Comparison of ENCODE assay signal across 9 mouse cellular contexts in the genomic region with DNA sequence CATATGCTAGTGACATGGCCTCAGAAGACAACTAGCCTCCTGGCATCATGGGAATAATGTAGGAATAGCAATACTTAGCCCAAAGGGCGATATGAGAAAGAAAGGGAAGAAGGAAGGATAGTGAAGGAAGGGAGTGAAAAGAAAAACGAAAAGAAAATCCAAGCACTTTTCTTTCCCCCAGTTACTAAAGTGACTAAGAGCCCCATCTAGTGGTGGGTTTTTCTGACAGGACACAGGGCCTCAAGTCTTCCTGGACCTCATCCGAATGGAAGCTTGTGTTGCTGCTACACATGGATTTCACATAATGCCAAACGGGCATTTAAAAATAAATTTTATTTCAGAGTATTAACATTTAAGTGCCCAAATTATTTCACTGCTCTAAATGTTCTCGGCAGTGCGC. TPM values are rescaled to one million over a fixed set of nuclear protein-coding genes. Genes with fewer than 3 reads are reported as not detected.
DNase-seq lines count a peak whose midpoint lies in the region; ATAC-seq and TF ChIP-seq lines count a peak whose summit lies in the region.
"Had no signal": no experiment of that assay in that cellular context is flagged by ENCODE, and none has a peak within 500 bp of the region (broad histone marks: within the 10 kb centered on the region; RNA-seq: fewer than 3 reads in every experiment).

No protein-coding gene starts in this region.

- DNase-seq in forebrain, postnatal 0 days = peak; percentile 63
- no peak for DNase-seq in forebrain, embryonic 11.5 days (ENCODE audit: low spot score)
- DNase-seq in liver, embryonic 14.5 days (ENCODE audit: low read depth in 3 of 3, low spot score in 3 of 3) = peak in 2 of 3 experiments; percentile 30 to 31
- peak; percentile 47 for DNase-seq in R1 (ENCODE audit: low read depth, low spot score)
- DNase-seq in frontal cortex, postnatal 36 days (ENCODE audit: low spot score in 2 of 2) = peak; percentile 30 to 56
- peak; percentile 71 for DNase-seq in lung, postnatal 36 days
- no peak for DNase-seq in urinary bladder, adult 2 months (ENCODE audit: low spot score)

- no peak overlapping the region for H3K9ac ChIP-seq in forebrain, postnatal 0 days
- no peak overlapping the region for H3K9ac ChIP-seq in forebrain, embryonic 11.5 days (ENCODE audit: low read length)
- H3K9ac ChIP-seq in liver, embryonic 14.5 days (replicated peaks) = no peak overlapping the region
- H3K9ac ChIP-seq in liver, embryonic 12.5 days = no peak overlapping the region
- H3K9ac ChIP-seq: neural tube, embryonic 12.5 days had no signal

- H3K4me1 ChIP-seq in forebrain, postnatal 0 days (ENCODE audit: insufficient read depth) = no peaks in the 10 kb centered on the region
- H3K4me1 ChIP-seq in forebrain, embryonic 11.5 days (replicated peaks; ENCODE audit: control insufficient read depth, insufficient read depth, low read length) = no peaks in the 10 kb centered on the region
- no peaks in the 10 kb centered on the region for H3K4me1 ChIP-seq in liver, embryonic 14.5 days (replicated peaks; ENCODE audit: control insufficient read depth in 2 of 2, insufficient read depth in 2 of 2, low read length in 1 of 2)
- H3K4me1 ChIP-seq in liver, embryonic 12.5 days = no peaks in the 10 kb centered on the region
- H3K4me1 ChIP-seq: neural tube, embryonic 12.5 days had no signal

- no peak overlapping the region for H3K4me3 ChIP-seq in forebrain, postnatal 0 days (ENCODE audit: low read depth, low read length)
- H3K4me3 ChIP-seq in forebrain, embryonic 11.5 days (ENCODE audit: low read depth, low read length) = no peak overlapping the region
- H3K4me3 ChIP-seq in liver, embryonic 14.5 days (ENCODE audit: insufficient read depth in 1 of 2, low read depth in 2 of 2, low read length in 2 of 2) = no peak overlapping the region
- no peak overlapping the region for H3K4me3 ChIP-seq in liver, embryonic 12.5 days
- H3K4me3 ChIP-seq: neural tube, embryonic 12.5 days had no signal

- H3K36me3 ChIP-seq in forebrain, postnatal 0 days (ENCODE audit: insufficient read depth) = peaks cover 3% of the 10 kb centered on the region; the same call in 1 of the 2 replicates
- H3K36me3 ChIP-seq in forebrain, embryonic 11.5 days (ENCODE audit: control insufficient read depth, insufficient read depth, low read length) = no peaks in the 10 kb centered on the region
- H3K36me3 ChIP-seq in liver, embryonic 14.5 days (replicated peaks; ENCODE audit: control insufficient read depth, insufficient read depth, low read depth) = no peaks in the 10 kb centered on the region
- peaks cover 12% of the 10 kb centered on the region for H3K36me3 ChIP-seq in liver, embryonic 12.5 days

- no peaks in the 10 kb centered on the region for H3K27me3 ChIP-seq in forebrain, postnatal 0 days (ENCODE audit: insufficient read depth, low read length)
- no peaks in the 10 kb centered on the region for H3K27me3 ChIP-seq in forebrain, embryonic 11.5 days (ENCODE audit: control insufficient read depth, insufficient read depth, low read length)
- no peaks in the 10 kb centered on the region for H3K27me3 ChIP-seq in liver, embryonic 14.5 days (ENCODE audit: control insufficient read depth, insufficient read depth, low read length)
- H3K27me3 ChIP-seq in liver, embryonic 12.5 days (replicated peaks) = no peaks in the 10 kb centered on the region
- H3K27me3 ChIP-seq: neural tube, embryonic 12.5 days had no signal

- H3K4me2 ChIP-seq in forebrain, postnatal 0 days (ENCODE audit: low read depth) = no peak overlapping the region
- H3K4me2 ChIP-seq in forebrain, embryonic 11.5 days (ENCODE audit: low read depth, low read length, severe bottlenecking) = no peak overlapping the region
- no peak overlapping the region for H3K4me2 ChIP-seq in liver, embryonic 14.5 days (ENCODE audit: low read depth)
- no peak overlapping the region for H3K4me2 ChIP-seq in liver, embryonic 12.5 days
- H3K4me2 ChIP-seq: neural tube, embryonic 12.5 days had no signal

- peak; percentile 71 for TF ChIP-seq CTCF in forebrain, postnatal 0 days (IDR thresholded peaks at IDR 0.05; ENCODE audit: low read depth)
- TF ChIP-seq CTCF in liver, embryonic 14.5 days (IDR thresholded peaks at IDR 0.05; ENCODE audit: low read depth) = peak; percentile 72

- H3K27ac ChIP-seq in forebrain, postnatal 0 days (ENCODE audit: low read depth, low read length) = no peak overlapping the region
- no peak overlapping the region for H3K27ac ChIP-seq in forebrain, embryonic 11.5 days (ENCODE audit: low read depth, low read length)
- H3K27ac ChIP-seq in liver, embryonic 14.5 days = no peak overlapping the region
- H3K27ac ChIP-seq in liver, embryonic 12.5 days = no peak overlapping the region
- H3K27ac ChIP-seq: neural tube, embryonic 12.5 days had no signal

- no peaks in the 10 kb centered on the region for H3K9me3 ChIP-seq in forebrain, postnatal 0 days (ENCODE audit: low read length)
- H3K9me3 ChIP-seq in forebrain, embryonic 11.5 days (ENCODE audit: control insufficient read depth, low read length) = no peaks in the 10 kb centered on the region
- H3K9me3 ChIP-seq in liver, embryonic 14.5 days (ENCODE audit: control insufficient read depth, low read length) = no peaks in the 10 kb centered on the region
- H3K9me3 ChIP-seq in liver, embryonic 12.5 days (replicated peaks) = no peaks in the 10 kb centered on the region
- H3K9me3 ChIP-seq: neural tube, embryonic 12.5 days had no signal

- ATAC-seq in forebrain, postnatal 0 days = no peak
- ATAC-seq in forebrain, embryonic 11.5 days (replicated peaks; ENCODE audit: low FRiP score) = no peak
- no peak for ATAC-seq in liver, embryonic 14.5 days (ENCODE audit: insufficient read depth)
- no peak for ATAC-seq in liver, embryonic 12.5 days

- no peak for TF ChIP-seq EP300 in liver, embryonic 14.5 days (IDR thresholded peaks at IDR 0.05; ENCODE audit: low read depth)

- WGBS in forebrain, postnatal 0 days = 52% methylated on average over 6 of the region's 6 CpGs
- WGBS in forebrain, embryonic 11.5 days = 60% methylated on average over 6 of the region's 6 CpGs
- 37% methylated on average over 6 of the region's 6 CpGs for WGBS in liver, embryonic 14.5 days (ENCODE audit: insufficient replicate concordance)
- WGBS in liver, embryonic 12.5 days (ENCODE audit: insufficient replicate concordance) = 43% methylated on average over 6 of the region's 6 CpGs

RNA-seq across cellular contexts. Expression of a gene that starts 14.4 kb away (rescaled TPM):
- total RNA-seq in forebrain, postnatal 0 days (2014; rRNA removed) = 9.2 and 10.5 TPM in 2 replicates
- 4.2 and 8.1 TPM in 2 replicates for polyA plus RNA-seq in forebrain, postnatal 0 days (2015; fragmentation: Nextera tagmentation; extraction: Ambion mirVana)
- polyA plus RNA-seq in forebrain, embryonic 11.5 days (2014; fragmentation: Nextera tagmentation; extraction: Ambion mirVana) = 40.5 and 46.0 TPM in 2 replicates
- 2.1 and 2.6 TPM in 2 replicates for polyA plus RNA-seq in liver, embryonic 14.5 days (2012; rRNA removed)
- polyA plus RNA-seq in liver, embryonic 14.5 days (2014; fragmentation: Nextera tagmentation; extraction: Ambion mirVana) = 4.8 and 6.2 TPM in 2 replicates
- 11.2 and 12.9 TPM in 2 replicates for polyA plus RNA-seq in liver, embryonic 12.5 days (2016; fragmentation: Nextera tagmentation; extraction: Ambion mirVana)
- 3.7 and 5.3 TPM in 2 replicates for polyA plus RNA-seq in urinary bladder, adult 2 months (2012; rRNA removed)

RNA-seq across cellular contexts. Expression of a gene that starts 14.5 kb away (rescaled TPM):
- 21.4 and 22.5 TPM in 2 replicates for total RNA-seq in forebrain, postnatal 0 days (2014; rRNA removed)
- polyA plus RNA-seq in forebrain, postnatal 0 days (2015; fragmentation: Nextera tagmentation; extraction: Ambion mirVana) = 30.9 and 36.9 TPM in 2 replicates
- 30.5 and 30.6 TPM in 2 replicates for polyA plus RNA-seq in forebrain, embryonic 11.5 days (2014; fragmentation: Nextera tagmentation; extraction: Ambion mirVana)
- 16.3 and 17.4 TPM in 2 replicates for polyA plus RNA-seq in liver, embryonic 14.5 days (2012; rRNA removed)
- 16.0 and 17.3 TPM in 2 replicates for polyA plus RNA-seq in liver, embryonic 14.5 days (2014; fragmentation: Nextera tagmentation; extraction: Ambion mirVana)
- polyA plus RNA-seq in liver, embryonic 12.5 days (2016; fragmentation: Nextera tagmentation; extraction: Ambion mirVana) = 38.2 and 40.5 TPM in 2 replicates
- 15.7 and 19.4 TPM in 2 replicates for polyA plus RNA-seq in urinary bladder, adult 2 months (2012; rRNA removed)

Comparison
In these comparisons a context has a peak if more than half of its experiments do, and no peak if none do; other contexts are left out.
1. DNase-seq: peak in forebrain, postnatal 0 days (single experiment), liver, embryonic 14.5 days (2 of 3), R1 (single experiment), frontal cortex, postnatal 36 days (2 of 2) and lung, postnatal 36 days (single experiment); none in forebrain, embryonic 11.5 days (single experiment) and urinary bladder, adult 2 months (single experiment).